Mouse (Mus musculus) cerebellum, adult 18-20 months (tissue): ENCODE results near the gene Hmcn2.

Experiments
- DNase-seq, 2 experiments: peaks; one replicate each; pipeline ENCODE4 v3.0.0; 2021

Gene Hmcn2

DNA sequence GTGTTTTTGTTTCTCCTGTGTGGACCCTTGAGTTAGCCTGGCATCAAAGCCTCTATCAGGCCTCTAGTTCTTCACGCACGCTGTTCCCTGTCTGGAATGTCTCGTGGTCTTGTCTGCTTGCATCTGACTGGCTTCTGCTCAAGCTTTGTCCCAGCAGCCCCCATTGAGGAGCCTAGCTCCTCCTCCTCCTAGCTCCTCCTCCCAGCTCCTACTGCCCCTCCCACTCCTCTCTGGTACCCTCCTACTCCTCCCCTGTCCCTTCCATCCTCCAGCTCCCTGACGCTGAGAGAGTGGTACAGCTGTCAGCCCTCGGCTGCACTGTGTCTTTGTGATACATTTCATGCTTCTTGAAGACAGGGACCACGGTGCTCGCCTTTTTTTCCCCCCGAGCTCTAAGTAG is 104.4 kb downstream of the Hmcn2 start:
- DNase-seq, result no peak

DNA sequence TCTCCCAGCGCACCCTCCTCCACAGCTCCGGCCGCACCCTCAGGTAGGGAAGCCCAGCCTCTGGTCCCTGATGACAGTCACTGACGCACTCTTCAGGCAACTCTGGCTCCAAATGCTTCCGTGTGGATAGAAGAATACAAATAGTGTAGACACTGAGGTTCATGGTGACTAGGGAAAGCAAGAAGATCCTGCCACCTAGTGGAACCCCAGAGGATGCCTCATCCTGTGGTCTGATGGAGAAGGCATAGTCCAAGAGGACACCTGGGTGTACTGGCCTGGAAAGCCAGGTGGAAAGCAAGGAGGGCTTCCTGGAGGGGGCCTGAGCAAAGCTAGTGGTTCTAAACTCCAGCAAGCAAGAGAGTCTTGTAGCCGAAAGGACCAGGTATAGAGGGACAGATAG is 106.7 kb downstream of the Hmcn2 start:
- DNase-seq, result peak in 1 of 2 experiments; percentile 13

DNA sequence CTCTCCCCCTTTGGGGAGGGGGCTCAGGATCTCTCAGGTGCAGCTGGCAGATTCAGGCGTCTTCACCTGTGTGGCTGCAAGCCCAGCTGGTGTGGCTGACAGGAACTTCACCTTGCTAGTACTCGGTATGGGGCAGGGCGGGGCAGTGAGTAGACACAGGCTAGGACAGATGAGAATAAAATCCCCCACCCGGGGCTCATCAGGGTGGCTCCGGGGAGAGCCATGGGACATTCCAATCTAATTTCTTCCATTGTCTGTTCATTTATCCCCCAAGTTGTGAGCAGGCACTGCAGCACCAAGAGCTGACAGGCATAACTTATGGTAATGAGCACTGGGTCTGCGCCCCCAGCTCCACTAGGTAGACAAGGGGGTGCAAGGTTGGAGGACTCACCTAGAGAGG is 108.4 kb downstream of the Hmcn2 start:
- no peak for DNase-seq

DNA sequence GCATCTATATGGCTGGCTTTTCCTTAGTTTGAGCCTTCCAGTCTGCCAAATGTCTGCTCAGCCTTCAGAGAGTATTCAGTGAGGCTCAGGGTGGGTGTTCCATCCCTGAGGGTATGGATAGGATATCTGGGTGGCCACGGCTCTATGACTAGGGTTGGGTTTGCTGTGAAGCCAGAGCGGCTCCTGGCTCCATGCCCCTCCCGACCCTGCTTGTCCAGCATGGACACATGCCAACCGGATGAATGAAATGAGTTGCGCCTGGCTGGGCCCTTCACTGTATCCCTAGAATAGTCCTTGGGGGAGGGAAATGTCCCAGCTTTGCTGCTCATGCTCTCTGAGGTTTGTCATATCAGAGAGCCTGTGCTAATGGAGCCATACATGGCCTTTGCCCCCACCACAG is 117.3 kb downstream of the Hmcn2 start:
- DNase-seq, result no peak

DNA sequence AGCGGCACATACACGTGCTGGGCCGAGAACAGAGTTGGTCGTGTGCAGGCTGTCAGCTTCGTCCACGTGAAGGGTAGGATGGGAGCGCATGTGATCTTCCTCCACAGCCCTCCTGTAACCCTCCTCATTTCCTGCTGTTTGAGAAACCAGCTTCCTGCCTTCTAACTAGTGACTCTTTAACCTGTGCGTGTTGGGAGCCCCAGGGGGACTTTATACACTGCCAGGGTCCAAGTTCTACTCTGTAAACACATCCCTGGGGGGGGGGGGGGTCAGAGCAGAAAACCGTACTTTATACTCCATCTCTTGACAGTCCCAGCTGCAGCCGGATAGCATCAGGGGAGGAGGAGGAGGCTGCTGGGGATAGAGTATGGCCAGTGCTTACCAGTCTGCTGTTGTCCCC is 120.5 kb downstream of the Hmcn2 start:
- DNase-seq, result no peak

DNA sequence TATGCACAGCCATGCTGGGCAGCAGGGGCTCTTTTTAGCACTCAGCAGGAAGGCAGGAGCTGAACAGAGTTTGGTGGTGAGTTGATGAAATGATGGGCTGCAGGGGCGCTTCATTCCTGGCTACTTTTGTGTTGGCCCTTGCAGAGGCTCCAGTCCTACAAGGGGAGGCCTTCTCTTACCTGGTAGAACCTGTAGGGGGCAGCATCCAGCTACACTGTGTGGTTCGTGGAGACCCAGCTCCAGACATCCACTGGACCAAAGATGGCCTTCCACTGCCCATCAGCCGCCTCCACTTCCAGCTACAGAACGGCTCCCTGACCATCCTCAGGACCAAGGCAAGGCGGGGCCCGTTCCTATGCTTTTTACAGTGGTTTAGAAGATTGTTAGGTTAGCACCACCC is 121.4 kb downstream of the Hmcn2 start:
- peak; percentile 25 to 28 for DNase-seq

DNA sequence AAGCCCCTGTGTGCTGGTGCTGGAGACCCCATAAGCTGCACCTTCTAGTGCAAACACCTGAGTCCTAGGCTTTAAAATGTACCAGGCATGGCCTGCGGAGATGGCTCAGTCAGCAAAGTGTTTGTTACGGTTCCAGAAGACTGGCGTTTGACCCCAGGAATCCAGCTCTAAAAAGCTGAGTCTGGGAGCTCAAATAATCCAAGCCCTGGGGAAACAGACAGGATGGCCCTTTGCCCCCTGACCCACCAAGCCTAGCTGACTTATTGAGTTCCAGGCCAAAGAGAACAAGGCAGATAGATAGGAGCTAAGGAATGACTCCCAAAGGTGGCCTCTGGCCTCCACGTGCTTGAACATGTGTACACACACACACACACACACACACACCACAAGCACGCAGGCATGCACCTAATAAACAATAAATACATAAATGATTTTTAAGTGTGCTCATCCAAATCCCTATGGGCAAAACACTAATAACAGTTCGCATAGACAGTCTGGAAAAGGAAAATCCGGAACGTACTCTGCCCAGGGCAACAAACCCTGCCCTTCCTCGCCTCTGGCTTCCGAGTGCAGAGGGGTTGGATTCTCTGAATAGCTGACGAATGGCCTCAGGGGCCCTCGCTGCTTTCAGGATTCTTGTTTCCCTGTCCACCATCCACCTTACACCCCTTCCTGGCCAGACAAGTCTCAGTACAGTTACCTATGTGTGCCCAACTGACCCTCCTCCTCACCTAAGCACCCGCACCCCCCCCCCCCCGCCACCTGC is 123.4 kb downstream of the Hmcn2 start:
- DNase-seq, result no peak

DNA sequence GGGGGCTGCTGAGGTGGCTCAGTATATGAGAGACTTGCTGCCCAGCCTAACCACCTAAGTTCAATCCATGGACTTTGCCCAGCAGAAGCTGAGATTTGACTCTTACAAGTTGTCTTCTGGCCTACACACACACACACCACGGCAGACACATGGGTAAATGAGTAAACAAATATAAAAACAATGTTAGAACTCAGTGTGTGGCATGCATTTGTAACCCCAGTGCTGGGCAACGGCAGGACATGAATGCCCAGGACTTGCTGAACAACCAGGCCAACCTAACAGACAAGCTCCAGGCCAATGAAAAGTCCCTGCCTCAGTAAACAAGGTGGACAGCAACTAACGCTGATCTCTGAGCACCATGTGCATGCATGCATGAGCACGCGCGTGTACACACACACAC is 125.4 kb downstream of the Hmcn2 start:
- no peak for DNase-seq

DNA sequence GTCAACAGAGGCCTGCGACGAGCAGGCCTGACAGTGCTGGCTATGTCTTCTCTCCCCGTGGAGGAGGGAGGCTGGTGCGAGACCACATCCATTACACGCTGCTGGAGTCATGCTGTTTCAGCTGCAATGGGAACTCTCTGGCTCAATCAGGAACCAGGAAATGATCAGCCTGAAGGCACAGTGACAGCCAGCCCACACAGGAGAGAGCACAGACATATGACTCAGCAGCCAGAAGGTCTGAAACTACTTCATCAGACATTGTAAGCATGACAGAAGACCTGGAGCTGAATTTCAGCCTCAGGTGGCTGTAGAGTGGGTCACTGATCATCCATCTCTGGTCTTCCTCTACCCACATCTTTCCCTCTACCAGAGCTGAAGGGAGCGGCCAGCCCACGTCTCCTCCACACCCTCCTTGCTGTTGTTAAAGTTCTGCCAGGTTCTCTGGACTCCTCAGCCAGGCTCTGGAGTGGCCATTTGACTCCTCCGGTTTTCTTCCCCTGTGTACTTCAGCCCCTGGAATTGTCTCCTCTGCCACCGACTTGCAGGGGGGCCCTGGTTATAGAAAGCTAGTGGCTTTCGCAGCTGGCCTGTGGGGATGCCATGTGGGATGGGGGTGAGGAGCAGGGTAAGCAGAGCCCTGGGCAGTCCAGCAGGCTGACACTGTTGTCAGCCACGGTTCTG is 128.4 kb downstream of the Hmcn2 start:
- DNase-seq, result no peak

DNA sequence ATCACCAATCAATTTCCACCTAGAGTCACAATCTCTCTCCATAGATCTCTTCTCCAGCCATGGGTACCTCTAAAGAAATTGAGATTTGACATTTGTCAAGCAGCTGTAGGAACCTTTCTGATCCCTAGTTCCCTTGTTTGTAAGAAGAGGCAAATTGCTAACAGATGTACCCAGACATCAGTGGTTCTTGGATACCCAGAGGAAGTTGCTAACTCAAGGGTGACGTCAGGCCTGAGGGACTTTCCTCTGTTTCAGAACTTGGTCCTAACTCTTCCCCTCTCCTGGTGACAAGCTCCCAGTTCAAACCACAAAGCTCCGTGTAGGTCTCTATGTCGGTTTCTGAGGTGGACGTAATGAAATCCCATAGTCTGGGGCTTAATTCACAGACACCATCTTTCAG is 131.8 kb downstream of the Hmcn2 start:
- no peak for DNase-seq

DNA sequence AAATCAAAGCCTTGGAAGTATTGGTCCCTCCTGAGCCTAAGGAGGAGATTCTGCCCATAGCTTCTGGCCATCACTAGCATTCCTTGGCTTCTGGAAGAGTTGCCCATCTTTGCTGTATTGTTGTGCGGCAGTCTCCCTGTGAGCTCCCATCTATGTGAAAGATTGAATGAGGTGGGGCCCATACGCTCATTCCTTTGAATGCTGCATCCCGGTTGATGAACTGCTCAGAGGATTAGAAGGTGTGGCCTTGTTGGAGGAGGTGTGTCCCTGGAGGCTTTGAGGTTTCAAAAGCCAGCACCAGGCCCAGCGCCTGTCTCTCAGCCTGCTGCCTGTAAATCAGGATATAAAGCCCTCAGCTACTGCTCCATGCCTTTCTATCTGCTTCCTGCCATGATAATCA is 132.2 kb downstream of the Hmcn2 start:
- no peak for DNase-seq

DNA sequence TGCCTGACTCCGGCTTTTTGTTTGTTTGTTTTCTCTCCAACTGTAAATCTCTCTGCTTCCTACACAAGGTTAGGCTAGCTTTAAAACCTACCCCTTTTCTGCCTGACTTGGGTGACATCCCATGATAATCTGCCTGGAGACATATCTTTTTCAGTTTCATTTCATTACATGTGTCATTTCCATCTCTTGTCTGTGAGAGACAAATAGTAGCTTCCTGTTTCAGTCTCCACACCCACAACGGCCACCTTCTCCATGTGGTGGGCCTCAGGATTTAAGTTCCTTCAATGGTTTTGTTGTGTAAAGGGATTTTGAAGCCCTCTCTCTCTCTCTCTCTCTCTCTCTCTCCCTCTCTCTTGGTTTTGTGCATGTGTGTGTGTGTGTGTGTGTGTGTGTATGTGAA is 133.3 kb downstream of the Hmcn2 start:
- DNase-seq, result no peak

DNA sequence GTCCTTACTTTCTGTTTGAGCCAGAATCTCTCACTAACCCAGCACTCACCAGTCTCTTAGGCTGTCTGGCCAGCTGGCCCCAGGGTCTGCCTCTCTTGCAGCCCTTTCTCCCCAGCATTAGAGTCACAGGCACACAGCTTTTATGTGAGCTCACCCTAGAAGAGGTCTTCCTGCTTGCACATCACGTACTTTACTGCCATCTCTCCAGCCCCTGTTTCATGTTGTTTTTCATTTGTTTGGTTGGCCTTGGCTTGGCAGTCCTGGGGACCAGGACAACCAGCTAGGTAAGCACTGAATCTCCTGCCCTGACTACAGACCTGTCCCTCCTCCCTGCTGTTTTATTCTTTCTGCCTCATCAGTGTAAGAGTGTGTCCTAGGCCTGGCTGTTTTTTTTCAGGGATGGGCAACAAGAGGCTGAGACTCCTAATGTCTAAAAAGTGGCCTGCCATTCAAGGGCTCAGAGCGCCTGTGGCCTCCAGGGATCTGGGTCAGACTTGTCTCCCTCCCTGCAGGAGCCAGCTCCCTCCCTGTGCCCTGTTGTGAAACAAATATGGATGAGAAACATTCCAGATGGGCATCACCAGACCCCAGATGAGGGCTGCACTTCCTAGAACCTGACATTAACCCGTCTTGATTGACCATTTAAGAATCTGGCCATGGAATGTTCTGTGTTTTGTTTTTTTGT is 134.7 kb downstream of the Hmcn2 start:
- DNase-seq, result no peak

DNA sequence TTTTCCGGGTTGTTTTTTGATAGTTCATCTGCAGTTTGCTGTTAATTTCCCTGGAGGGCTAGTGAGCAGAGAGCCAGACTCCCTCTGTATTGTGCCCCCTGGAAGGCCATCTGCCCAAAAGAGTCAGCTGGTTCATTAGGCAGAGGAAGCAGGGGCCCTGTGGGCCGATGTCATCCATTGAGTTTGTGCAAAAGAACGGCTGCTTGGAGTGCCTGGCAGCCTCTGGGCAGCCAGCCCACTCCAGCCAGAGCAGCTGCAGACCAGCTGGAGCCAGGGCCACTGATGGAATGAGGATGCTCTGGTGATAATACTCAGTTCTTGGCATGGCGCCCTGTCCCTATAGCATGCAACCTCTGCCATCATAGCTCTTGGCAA is 135.2 kb downstream of the Hmcn2 start:
- peak; percentile 20 to 25 for DNase-seq

DNA sequence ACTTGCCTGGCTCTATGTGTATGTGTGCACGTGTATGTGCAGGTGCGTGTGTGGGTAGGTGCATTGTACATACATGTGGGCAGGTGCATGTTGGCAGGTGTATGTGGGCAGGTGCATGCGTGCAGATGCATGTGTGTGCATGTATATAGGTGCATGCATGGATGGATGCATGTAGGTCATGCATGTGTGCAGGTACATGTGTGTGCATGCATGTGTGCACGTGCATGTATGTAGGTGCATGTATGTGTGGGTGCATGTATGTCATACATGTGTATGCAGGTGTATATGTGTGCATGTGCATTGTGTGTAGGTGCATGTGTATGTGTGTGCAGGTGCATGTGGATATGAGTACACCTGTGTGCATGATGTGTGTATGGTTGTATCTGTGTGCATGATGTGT is 135.7 kb downstream of the Hmcn2 start:
- DNase-seq, result no peak

DNA sequence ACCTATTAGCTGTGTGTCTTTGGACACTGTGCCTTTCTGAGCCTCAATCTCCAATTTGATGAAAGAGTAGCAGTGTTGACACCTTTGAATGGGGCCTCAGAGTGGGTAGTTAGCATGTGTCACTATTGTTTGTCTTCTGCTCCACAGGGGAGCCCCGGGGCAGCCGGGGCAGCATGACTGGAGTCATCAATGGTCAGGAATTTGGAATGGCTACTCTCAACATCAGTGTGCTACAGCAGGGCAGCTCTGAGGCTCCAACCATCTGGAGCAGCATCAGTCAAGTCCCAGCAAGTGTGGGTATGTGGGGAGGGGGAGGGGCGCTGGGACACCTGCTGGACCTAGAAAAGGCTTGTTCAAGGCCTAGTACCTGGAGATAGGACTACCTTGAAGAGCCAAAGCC is 136.4 kb downstream of the Hmcn2 start:
- no peak for DNase-seq

DNA sequence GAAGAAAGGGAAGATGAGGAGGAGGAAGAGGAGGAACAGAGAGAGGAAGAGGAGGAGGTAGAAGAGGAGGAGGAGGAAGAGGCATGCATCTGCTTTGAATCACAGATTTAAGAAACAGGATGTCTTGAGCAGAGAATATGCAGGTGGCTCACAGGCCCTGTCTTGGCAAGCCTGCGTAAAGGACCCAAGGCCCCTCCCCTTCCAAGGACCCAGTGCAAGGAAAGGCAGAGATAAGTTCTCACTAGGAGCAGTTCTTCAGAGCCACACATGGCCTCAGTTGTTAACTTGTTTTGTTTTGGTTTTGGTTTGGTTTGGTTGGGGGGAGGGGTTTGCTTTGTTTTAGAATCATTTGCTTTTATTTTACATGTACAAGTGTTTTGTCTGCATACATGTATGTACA is 137.3 kb downstream of the Hmcn2 start:
- DNase-seq, result no peak

DNA sequence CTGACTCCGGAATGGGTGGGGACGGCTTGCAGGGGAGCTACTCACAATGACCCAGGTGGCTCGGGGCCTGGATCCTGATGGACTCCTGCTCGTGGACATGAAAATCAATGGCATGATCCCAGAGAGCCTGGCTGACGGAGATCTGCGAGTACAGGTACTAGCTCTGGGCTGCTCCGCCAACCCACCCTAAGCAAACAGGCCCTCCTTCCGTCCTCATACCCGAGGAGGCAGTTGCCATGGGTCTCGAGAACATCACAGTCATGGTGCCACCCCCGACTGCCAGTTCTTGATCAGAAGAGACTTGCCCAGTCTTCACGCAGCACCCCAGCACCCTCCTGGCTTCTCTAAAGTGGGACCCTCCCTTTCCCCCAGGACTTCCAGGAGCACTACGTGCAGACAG is 138.8 kb downstream of the Hmcn2 start:
- DNase-seq, result no peak

DNA sequence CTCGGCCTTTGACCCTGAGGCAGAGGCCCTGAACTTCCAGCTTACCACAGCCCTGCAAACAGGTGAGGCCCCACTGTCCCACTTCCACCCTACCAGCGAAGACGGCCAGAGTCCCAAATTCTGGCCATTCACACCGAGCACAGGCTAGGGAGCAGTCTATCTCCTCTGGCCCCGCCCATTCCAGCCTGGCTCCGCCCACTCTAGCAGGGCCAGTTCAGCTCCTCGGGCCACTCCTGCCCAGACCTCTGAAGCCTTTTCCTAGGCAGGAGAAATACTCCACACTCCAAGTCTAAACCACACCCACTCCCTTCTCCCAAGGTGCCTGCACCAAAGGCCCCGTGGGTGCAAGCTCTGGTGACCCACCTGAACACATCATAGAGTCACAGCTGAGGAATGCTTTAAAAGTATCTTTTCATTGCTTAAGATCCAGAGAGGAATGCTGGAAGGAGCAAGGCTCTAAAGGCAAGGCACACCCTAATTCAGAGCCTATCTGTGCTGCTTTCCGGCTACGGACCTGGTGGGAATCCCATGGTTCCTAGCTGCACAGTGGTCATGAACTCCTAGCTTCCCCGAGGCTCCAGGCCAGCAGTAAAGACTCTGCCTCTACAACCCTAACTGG is 139.5 kb downstream of the Hmcn2 start:
- no peak for DNase-seq

DNA sequence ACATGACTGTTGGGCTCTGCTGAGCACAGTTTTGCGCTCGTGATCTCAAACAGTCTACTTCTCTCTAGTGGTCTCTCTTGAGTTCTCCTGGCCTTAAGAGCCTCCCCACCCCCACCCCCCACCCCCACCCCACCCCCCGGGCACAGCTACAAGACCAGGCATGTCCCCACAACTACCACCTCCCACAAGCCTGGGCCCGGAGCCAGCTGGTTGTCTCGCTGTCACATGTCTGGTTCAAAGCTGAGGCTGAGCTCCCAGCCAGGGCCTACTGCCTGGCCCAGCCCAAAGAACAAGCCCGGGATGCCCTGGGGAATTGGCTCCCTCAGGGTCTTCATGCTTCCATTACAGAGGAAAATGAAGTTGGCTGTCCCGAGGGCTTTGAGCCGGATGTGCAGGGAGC is 140.1 kb downstream of the Hmcn2 start:
- no peak for DNase-seq

DNA sequence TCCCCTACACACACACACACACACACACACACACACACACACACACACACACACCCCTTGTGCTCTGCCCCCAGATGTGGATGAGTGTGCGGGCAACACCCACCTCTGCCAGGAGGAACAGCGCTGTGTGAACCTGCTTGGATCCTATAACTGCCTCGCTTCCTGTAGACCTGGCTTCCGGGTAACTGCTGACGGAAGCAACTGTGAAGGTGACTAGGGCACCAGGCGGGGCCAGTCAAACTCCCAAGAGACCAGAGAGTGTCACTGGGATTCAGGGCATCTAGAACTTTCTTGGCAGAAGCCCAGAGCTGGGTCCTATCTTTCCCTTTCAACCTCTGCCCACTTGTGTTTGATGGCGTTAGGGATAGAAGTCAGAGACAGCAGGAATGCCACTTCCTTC is 141.2 kb downstream of the Hmcn2 start:
- no peak for DNase-seq

DNA sequence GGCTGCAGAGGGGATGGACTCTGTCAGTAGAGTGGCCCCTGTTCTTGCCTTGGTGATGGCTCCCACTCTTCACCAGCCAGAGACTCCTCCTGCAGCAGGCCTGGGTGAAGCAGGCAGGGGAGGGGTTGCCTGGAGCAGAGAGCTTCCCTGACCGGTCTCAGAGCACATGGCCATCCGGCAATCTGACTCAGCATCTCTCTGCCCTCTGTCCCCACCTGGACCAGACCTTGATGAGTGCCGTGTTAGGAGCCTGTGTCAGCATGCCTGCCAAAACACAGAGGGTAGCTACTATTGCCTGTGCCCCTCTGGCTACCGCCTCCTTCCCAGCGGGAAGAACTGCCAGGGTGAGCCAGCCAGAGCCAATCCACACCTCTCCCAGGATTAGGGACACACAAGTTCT is 144.2 kb downstream of the Hmcn2 start:
- no peak for DNase-seq

DNA sequence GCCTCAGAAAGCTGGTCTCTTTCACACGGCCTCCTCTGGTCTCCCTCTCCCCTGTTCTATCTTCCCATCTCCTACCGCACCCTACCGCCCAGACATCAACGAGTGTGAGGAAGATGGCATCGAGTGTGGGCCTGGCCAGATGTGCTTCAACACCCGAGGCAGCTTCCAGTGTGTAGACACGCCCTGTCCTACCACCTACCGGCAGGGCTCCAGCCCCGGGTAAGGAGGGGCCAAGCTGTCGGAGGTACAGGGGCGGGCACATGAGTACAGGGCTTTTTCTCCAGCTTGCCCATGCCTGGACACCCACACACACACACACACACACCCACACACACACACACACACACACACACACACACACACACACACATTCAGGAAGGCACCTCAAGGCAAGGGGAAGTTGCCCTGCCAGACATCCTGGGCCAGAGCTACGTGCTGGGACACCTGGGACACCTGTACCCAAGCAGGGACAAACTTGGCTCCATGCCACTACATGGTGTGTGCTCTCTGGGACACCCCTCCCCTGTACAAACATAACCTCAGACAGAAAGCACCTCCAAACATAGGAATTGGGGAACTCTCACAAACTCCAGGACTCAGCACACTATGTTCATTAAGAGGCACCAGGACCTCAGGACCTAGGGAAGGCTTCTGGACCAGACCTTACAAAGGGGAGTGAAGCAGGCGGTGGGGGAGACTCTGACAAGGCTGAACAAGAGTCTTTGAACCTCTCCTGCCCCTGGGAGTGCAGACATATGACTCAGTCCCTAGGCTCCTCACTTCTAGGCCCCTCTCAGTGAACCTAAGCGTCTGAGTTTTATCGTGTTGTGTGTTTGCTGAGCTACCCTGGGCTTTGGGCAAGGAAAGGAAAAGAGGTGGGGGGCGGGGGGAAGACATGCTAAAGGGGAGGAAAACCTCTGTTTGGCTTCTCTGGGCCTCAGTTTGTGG is 145.0 kb downstream of the Hmcn2 start:
- DNase-seq, result no peak
